Mouse (Mus musculus) neutrophil, adult 83 days (primary cell): Measurements from ENCODE around the gene Mmrn1. TPM values are rescaled to one million over a fixed set of nuclear protein-coding genes. Genes with fewer than 3 reads are reported as not detected.

Source experiments
- total RNA-seq, 2 experiments: library from RNA; stranded (reverse); gene quantifications; one replicate each; pipeline ENCODE4 v1.2.4; 2023

Gene Mmrn1
- under 1 TPM; 0.61 to 0.73 TPM for total RNA-seq

DNA sequence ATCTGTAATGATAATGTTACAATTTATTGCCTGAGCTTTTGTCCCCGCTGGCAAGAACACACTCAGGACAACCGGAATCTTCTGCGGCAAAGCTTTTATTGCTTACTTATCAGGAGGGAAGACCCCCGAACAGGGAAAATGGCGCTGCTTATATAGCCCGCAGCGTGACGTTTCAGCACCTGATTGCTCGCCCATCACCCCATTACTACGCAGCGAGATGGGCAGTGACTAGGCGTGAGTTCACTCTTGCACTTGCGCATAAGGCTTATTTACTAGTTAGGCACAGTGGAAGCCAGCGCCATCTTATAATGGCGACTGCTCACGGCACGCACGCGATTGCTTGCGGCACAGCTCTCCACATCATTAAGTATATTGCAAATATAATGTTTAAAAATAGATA lies at the start of gene Mmrn1:
Gene Mmrn1, plus strand, starts transcription at position 301 of the 400 bp plus-strand sequence.

Other genes with a start within 250 kb of the Mmrn1 start
- gene Snca, start 95.1 kb upstream of the Mmrn1 start, total RNA-seq: 1 to 10 TPM; 4.3 to 6.4 TPM